ENCODE assay signal across 16 mouse cellular contexts in genomic region chr12:57972484-57972883, GRCm38 (mm10).
"Had no signal": no experiment of that assay in that cellular context is flagged by ENCODE, and none has a peak within 500 bp of the region (broad histone marks: within the 10 kb centered on the region; RNA-seq: fewer than 3 reads in every experiment).

No protein-coding gene starts in this region.

- H3K36me3 ChIP-seq: limb, embryonic 13.5 days; midbrain, embryonic 15.5 days; neural tube, embryonic 13.5 days had no signal

- H3K9ac ChIP-seq: limb, embryonic 13.5 days; liver, embryonic 14.5 days; midbrain, embryonic 15.5 days; neural tube, embryonic 13.5 days had no signal

- H3K27ac ChIP-seq: limb, embryonic 13.5 days; liver, embryonic 14.5 days; midbrain, embryonic 15.5 days; neural tube, embryonic 13.5 days had no signal

- H3K4me3 ChIP-seq: limb, embryonic 13.5 days; midbrain, embryonic 15.5 days; neural tube, embryonic 13.5 days had no signal

- ATAC-seq: midbrain, embryonic 15.5 days had no signal

- H3K4me2 ChIP-seq: limb, embryonic 13.5 days; midbrain, embryonic 11.5 days; midbrain, embryonic 15.5 days; neural tube, embryonic 13.5 days had no signal

- H3K27me3 ChIP-seq: limb, embryonic 13.5 days; midbrain, embryonic 15.5 days; neural tube, embryonic 13.5 days had no signal

- H3K9me3 ChIP-seq: limb, embryonic 13.5 days; midbrain, embryonic 15.5 days; neural tube, embryonic 13.5 days had no signal

- DNase-seq: kidney, adult 18-20 months; kidney, postnatal 10 days; kidney, postnatal 4 days; layer of hippocampus, adult 9-11 months; layer of hippocampus, postnatal 36 days; left cerebral cortex, postnatal 4 days; lung, adult 18-20 months; lung, postnatal 36 days; right cerebral cortex, adult 18-20 months; right cerebral cortex, postnatal 25 days; thymus, postnatal 4 days had no signal

- H3K4me1 ChIP-seq: limb, embryonic 13.5 days; midbrain, embryonic 15.5 days; neural tube, embryonic 13.5 days had no signal
